ENCODE assay signal across 16 mouse cellular contexts in the genomic region with DNA sequence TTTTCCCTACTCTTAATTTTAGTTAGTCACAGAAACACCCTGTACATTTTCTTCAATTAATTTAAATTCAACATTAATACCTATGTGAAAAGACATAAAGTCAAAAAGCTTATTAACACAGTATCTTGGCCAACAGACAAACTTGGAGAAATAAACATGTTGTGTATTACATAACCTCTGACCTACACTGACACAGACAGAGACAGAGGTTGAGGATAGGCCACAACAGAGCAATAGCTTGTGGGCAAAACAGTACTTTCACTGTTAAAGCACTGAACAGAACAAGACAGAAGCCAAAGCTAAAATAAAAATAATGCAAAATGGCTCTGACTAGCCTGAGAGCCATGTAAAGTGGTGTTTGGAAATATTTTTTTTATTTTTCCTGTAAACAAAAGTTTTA.
"Had no signal": no experiment of that assay in that cellular context is flagged by ENCODE, and none has a peak within 500 bp of the region (broad histone marks: within the 10 kb centered on the region; RNA-seq: fewer than 3 reads in every experiment).

No protein-coding gene starts in this region.

- DNase-seq: retina, postnatal 1 day; right cerebral cortex, adult 18-20 months; right cerebral cortex, postnatal 14 days; right cerebral cortex, postnatal 25 days; right cerebral cortex, postnatal 4 days; spleen, adult 18-20 months; thymus, adult 18-20 months; thymus, adult 2 months; thymus, postnatal 14 days; thymus, postnatal 25 days; thymus, postnatal 36 days; thymus, postnatal 4 days had no signal

- H3K4me3 ChIP-seq: neural tube, embryonic 13.5 days; neural tube, embryonic 15.5 days; stomach, embryonic 15.5 days had no signal

- H3K9ac ChIP-seq: neural tube, embryonic 13.5 days; neural tube, embryonic 15.5 days; stomach, embryonic 15.5 days had no signal

- H3K36me3 ChIP-seq: neural tube, embryonic 13.5 days; neural tube, embryonic 15.5 days; stomach, embryonic 15.5 days had no signal

- H3K27me3 ChIP-seq: neural tube, embryonic 13.5 days; neural tube, embryonic 15.5 days; stomach, embryonic 15.5 days had no signal

- H3K4me1 ChIP-seq: neural tube, embryonic 13.5 days had no signal

- H3K27ac ChIP-seq: neural tube, embryonic 13.5 days; neural tube, embryonic 15.5 days; stomach, embryonic 15.5 days; stomach, postnatal 0 days had no signal

- H3K4me2 ChIP-seq: neural tube, embryonic 13.5 days; neural tube, embryonic 15.5 days; stomach, embryonic 15.5 days had no signal

- H3K9me3 ChIP-seq: neural tube, embryonic 13.5 days; neural tube, embryonic 15.5 days; stomach, embryonic 15.5 days had no signal
